Mouse (Mus musculus) bone marrow macrophage, adult 2 months (primary cell): ENCODE results near the gene Mdh2.

Experiments used
- CTCF ChIP-seq: IDR thresholded peaks from 2 replicates; pipeline ENCODE4 v1.5.1; 2012; ENCODE audit warnings: low read depth, mild to moderate bottlenecking, low read length, moderate library complexity
- POLR2A ChIP-seq: IDR thresholded peaks from 2 replicates; pipeline ENCODE4 v1.6.1; 2012; ENCODE audit warnings: mild to moderate bottlenecking, low read depth, low read length, borderline replicate concordance

DNA sequence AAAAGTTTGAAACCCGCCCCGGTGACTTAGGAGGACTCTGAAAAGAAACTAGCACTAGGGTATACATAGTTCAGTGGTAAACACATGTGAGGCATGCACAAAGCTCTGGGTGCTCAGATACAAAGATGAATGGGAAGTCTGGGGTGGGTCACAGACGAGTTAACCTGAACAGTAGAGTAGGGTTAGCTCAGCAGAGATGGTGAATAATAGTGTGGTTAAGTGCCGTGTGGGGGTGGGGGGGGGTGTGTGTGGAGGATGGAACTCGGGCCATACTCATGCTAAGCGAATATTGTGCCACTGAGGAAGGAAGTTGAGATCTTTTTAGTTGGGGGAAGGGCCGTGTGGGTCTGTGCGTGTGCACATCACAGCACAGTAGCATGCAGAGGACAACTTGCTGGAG is 2.1 kb downstream of the Mdh2 start:
- TF ChIP-seq CTCF (no peak), POLR2A (no peak)
